ENCODE assay signal across 8 mouse cellular contexts in genomic region chr7:105581094-105581703, GRCm38 (mm10). TPM values are rescaled to one million over a fixed set of nuclear protein-coding genes. Genes with fewer than 3 reads are reported as not detected.
DNase-seq lines count a peak whose midpoint lies in the region; ATAC-seq lines count a peak whose summit lies in the region.

Gene Apbb1 (minus strand): TSS chr7:105581653.

- H3K36me3 ChIP-seq in lung, embryonic 16.5 days (ENCODE audit: control insufficient read depth, insufficient read depth, low read length) = no peaks in the 10 kb centered on the region

- H3K4me1 ChIP-seq in lung, embryonic 16.5 days (replicated peaks; ENCODE audit: control insufficient read depth, insufficient read depth, low read length) = peaks cover 17% of the 10 kb centered on the region

- no peaks in the 10 kb centered on the region for H3K9me3 ChIP-seq in lung, embryonic 16.5 days (ENCODE audit: control insufficient read depth, low read length)

- peak within 1 kb of the TSS; percentile 81 for H3K4me2 ChIP-seq in lung, embryonic 16.5 days (ENCODE audit: low read depth, low read length)

- peak; percentile 88 for ATAC-seq in hematopoietic stem cell, adult 5-6 weeks (replicated peaks in 1 of 2; ENCODE audit: insufficient read depth in 1 of 2, low FRiP score in 2 of 2, low TSS enrichment in 1 of 2, low read depth in 1 of 2, poor library complexity in 2 of 2, severe bottlenecking in 2 of 2)
- peak; percentile 94 for ATAC-seq in lung, embryonic 16.5 days (ENCODE audit: low read depth)

- H3K27ac ChIP-seq in lung, embryonic 16.5 days (ENCODE audit: low read length) = peak within 1 kb of the TSS; percentile 50

- peak within 1 kb of the TSS; percentile 76 for H3K9ac ChIP-seq in lung, embryonic 16.5 days (ENCODE audit: low read length)

- peak within 1 kb of the TSS; percentile 82 for H3K4me3 ChIP-seq in lung, embryonic 16.5 days (ENCODE audit: low read length)

- peak; percentile 77 for DNase-seq in R1 (ENCODE audit: low read depth, low spot score)
- DNase-seq in cerebellum, postnatal 10 days = peak; percentile 96 to 97
- peak in 1 of 2 experiments; percentile 79 for DNase-seq in frontal cortex, adult 2 months (ENCODE audit: extremely low spot score in 1 of 2, low spot score in 1 of 2)
- peak; percentile 78 for DNase-seq in layer of hippocampus, adult 9-11 months
- peak; percentile 50 for DNase-seq in ovary, adult 18-20 months (ENCODE audit: low spot score)
- peak; percentile 60 for DNase-seq in thymus, postnatal 0 days (ENCODE audit: low spot score)

- H3K27me3 ChIP-seq in lung, embryonic 16.5 days (ENCODE audit: control insufficient read depth, insufficient read depth, low read depth, low read length) = no peaks in the 10 kb centered on the region

- WGBS in lung, embryonic 16.5 days = 0% methylated on average over 25 of the region's 54 CpGs

RNA-seq across cellular contexts. Expression of gene Apbb1, which starts in this region (rescaled TPM):
- polyA plus RNA-seq in frontal cortex, adult 2 months (2012; rRNA removed) = 480 and 492 TPM in 2 replicates
- total RNA-seq in hematopoietic stem cell, adult 5-6 weeks (2017) = 5.9 and 9.5 TPM in 2 replicates
- polyA plus RNA-seq in lung, embryonic 16.5 days (2015; fragmentation: Nextera tagmentation; extraction: Ambion mirVana) = 46.3 and 48.0 TPM in 2 replicates
- polyA plus RNA-seq in thymus, postnatal 0 days (2015; fragmentation: Nextera tagmentation; extraction: Ambion mirVana) = 6.5 and 7.7 TPM in 2 replicates
